Mouse (Mus musculus) cerebellum, adult 2 months (tissue): Measurements from ENCODE around the gene Hmox2.

Experiments
- CTCF ChIP-seq: fragments of 200-500 bp; IDR thresholded peaks from 2 replicates; pipeline ENCODE4 v1.5.1; 2011; ENCODE audit warnings: low read depth, mild to moderate bottlenecking, control low read depth, low read length, moderate library complexity, borderline replicate concordance; ENCODE audit not compliant: insufficient read depth
- POLR2A ChIP-seq: fragments of 200-500 bp; IDR thresholded peaks from 2 replicates; pipeline ENCODE4 v1.6.1; 2011; ENCODE audit warnings: low read length, control low read depth, borderline replicate concordance; ENCODE audit not compliant: insufficient read depth

- TF ChIP-seq POLR2A = no peak
- TF ChIP-seq CTCF = no peak
Observed at GRCm38 (mm10) chr16:4777905-4778609, 51.9 kb downstream of the Hmox2 start.
